Mouse (Mus musculus) heart, adult 9 months (tissue): ENCODE measurements around the gene Wwp2.

ENCODE experiments used
- DNase-seq, 2 experiments: peaks; one replicate each; pipeline ENCODE4 v3.0.0; 2022; ENCODE audit warnings: low spot score in 2 of 2

Gene Wwp2

GRCm38 (mm10) chr8:107435421-107435961 lies 674 bp upstream of the Wwp2 start:
- DNase-seq = no peak

GRCm38 (mm10) chr8:107436841-107437421 lies 766 bp downstream of the Wwp2 start:
- peak in 1 of 2 experiments; percentile 13 for DNase-seq

- no peak for DNase-seq
Measured at GRCm38 (mm10) chr8:107437711-107438110, 1.5 kb downstream of the Wwp2 start.

GRCm38 (mm10) chr8:107439880-107440625 lies 3.9 kb downstream of the Wwp2 start:
- no peak for DNase-seq

GRCm38 (mm10) chr8:107444626-107445025 lies 8.5 kb downstream of the Wwp2 start:
- peak in 1 of 2 experiments; percentile 33 for DNase-seq

DNA sequence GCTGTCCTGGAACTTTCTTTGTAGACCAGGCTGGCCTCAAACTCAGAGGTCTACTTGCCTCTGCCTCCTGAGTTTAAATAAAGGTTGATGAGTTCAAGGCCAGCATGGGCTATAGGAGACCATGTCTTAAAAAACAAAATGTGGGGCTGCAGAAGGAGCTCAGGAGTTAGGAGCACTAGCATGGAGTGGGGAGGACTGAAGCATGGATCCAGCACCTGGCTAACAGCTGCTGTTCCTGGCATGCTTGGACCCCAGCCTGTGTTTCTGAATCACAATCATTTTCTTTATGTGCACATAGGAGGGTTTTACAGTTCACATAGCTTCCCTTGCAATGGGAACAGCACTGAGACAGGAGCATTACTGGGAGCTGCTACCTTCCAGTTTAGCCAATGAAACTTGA lies 11.5 kb downstream of the Wwp2 start:
- no peak for DNase-seq

- DNase-seq = no peak
Measured at GRCm38 (mm10) chr8:107448382-107448889, 12.3 kb downstream of the Wwp2 start.

DNA sequence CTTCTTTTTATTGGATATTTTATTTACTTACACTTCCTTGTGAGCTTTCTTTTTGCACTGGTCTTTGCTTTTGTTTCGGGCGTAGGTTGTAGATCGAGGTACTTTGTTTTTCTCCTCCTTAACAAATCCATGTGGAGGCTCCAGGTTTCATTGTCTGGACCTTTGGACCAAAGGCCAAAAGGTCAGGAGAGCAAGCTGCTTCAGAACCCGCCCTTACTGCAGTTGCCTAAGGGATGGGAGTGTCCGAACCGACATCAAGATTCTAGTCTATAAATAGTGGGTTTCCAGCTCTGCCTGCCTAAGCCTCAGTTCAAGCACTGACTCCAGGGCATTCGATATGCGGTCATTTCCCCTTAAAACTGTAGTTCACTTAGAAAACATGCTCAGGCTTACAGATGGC lies 13.0 kb downstream of the Wwp2 start:
- no peak for DNase-seq

DNA sequence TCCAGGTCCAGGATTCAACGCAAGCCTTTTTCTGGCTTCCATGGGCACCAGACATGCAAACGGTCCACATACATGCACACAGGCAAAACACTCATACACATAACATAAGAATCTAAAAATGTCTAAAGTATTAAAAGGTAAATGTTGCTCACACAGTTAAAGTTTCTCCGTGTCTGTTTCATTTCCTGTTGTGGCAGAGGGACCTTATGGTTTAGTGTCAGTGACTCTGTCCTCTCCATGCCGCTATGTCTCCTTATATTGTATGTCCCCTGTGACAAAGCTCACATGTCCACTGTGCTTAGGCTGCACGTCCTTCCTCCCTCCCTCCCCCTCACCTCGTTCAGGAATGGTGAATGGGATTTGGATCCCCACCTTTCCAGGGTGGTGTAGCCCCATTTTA lies 13.5 kb downstream of the Wwp2 start:
- no peak for DNase-seq

- no peak for DNase-seq
Measured at GRCm38 (mm10) chr8:107451414-107452066, 15.4 kb downstream of the Wwp2 start.

DNA sequence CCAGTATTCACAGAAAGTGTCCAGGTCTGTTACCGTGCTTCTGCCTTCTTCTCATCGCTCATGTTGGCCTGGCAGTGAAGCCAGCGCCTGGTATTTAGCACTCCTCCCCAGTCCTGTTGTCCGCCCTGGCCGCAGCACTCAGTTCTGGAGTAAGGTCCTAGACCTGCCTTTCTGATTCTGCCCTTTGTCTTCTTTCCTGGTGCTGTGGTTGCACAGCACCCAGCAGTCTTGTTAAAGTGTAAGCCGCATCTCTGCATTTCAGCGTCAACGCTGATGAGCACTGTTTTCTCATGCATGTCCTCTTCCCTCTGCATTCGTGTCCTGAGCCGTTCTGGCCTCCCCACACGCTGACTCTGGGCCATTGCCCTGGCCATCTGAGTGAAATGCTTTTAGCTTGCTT lies 17.2 kb downstream of the Wwp2 start:
- DNase-seq = no peak

- DNase-seq = peak in 1 of 2 experiments; percentile 24
Measured at GRCm38 (mm10) chr8:107455268-107455667, 19.1 kb downstream of the Wwp2 start.

GRCm38 (mm10) chr8:107457725-107458124 lies 21.6 kb downstream of the Wwp2 start:
- DNase-seq = no peak

GRCm38 (mm10) chr8:107458281-107458680 lies 22.1 kb downstream of the Wwp2 start:
- DNase-seq = no peak

DNA sequence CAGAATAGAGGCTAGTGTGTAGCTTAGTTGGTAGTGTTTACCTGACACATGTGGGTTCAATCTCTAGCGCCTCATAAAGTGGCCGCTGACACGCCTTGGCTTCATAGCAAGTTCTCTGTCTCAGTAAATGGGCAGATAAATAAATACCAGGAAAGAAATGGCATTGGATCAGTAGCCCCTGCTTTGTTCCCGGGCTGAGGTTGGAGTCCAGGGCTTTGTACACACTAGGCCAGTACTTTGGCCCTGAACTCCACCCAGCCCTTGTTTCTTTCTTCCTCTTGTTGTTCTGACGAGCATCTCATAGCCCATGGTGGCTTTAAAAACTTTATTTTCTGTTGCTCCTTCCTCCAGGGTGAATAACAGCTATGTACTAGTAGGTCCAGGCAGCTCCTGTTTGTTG lies 26.3 kb downstream of the Wwp2 start:
- DNase-seq = no peak

- no peak for DNase-seq
Measured at GRCm38 (mm10) chr8:107465332-107465990, 29.3 kb downstream of the Wwp2 start.

DNA sequence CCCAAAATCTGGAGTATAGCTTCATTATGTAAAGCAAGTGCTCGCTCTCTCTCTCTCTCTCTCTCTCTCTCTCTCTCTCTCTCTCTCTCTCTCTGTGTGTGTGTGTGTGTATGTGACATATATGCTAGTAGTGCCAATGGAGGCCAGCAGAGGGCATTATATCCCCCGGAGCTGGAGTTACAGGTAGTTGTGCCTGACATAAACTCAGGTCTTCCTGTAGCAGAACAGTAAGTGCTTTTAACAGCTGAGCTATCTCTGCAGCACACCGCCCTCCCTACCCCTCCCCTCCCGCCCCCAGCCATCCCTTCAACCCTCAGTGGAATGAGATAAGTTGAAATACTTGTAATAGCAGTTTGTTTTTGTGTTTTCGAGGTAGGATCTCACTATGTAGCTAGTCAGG lies 30.5 kb downstream of the Wwp2 start:
- DNase-seq = no peak

GRCm38 (mm10) chr8:107468811-107469302 lies 32.7 kb downstream of the Wwp2 start:
- no peak for DNase-seq

DNA sequence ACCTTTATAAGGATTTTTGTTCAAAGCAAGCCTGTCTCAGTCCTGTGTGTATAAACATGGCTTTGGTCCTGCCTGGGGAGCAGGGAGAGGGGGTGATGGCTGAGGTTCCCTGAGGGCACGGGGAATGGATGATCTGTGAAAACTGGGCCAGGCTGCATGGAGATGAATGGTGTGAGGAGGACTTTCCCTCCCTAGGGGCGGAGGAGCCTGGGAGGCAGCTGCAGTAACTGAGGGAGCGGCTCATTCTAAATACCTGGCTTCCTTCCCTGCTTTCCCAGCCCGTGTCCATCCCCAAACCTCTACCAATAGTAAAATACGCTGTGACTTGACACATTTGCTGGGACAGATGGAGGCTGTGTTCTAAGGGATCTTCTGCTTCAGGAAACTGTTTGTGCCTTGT lies 34.1 kb downstream of the Wwp2 start:
- no peak for DNase-seq

DNA sequence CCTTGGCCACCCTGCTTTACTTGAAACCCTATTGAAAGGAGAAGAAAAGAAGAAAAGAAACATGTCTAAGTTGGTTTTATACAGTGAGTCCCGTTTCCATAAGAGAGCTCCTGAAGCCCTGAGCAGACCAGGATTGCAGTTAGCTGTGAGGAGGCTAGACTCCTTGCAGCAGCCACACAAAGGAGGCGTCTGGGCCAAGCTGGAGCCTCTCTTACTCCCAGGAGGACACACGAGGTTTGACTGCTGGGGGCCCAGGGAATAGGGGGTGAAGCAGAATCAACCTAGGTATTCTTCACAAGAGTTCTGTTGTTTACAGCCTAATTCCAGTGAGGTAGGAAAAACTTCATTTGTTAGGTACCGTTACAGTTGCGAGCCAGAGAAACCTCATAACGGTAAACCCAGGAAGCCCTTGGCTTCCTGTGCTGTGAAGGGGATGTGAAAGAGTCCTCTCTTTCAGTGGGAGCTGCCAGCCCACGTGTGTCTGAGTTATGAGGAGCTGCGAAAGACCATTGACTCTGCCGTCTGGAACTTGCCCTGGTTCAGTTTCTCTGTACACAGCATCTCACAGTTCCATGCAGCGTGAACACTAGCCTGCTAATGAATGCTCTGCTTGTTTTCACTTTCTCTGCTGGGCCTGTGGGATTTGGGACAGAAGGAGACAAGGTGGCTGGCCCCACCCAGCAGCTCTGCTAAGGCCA lies 36.4 kb downstream of the Wwp2 start:
- no peak for DNase-seq

DNA sequence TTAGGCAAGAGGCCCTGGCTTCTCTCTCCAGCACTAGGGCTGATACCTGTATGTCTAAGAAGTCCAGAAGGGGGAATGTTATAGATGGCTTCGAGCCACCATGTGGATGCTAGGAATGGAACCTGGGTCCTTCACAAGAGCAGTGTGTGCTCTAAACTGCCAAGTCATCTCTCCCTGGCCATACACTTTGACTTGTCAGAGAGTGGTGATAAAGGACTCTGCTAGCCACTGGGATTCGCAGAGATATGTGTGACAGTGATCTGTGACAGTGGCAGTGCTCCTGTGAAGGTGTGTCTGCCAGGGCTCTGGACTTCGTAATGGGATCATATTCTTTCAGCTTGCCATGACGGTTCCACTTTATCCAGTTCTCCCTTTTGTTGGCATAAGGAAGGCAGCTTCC lies 37.2 kb downstream of the Wwp2 start:
- DNase-seq = no peak
